Comparison of ENCODE assay signal across 8 mouse cellular contexts in the genomic region with DNA sequence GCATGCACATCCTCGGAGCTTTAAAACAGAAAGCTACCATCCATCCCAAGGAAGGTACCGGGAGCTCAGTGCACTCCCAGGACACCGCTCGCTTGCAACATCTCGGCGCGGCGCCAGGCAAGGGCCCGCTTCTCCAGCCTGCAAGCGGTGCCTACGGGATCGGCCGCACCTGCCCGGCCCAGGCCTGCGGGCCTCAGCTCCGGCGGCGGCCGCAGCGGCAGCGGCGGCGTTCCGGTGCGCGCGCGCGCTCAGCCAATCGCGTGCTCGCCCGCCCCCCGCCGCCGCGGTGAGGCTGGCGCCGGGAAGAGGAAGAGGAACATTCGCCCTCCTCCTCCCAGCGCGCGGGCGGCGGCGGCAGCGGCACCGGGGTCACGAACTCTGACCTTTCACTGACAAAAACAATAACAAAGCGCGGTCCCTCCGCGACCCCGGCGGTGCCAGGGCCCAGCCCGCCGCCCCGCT. TPM values are rescaled to one million over a fixed set of nuclear protein-coding genes. Genes with fewer than 3 reads are reported as not detected.
A peak's percentile ranks its signal among the peaks of the same experiment; 100 is the strongest.
DNase-seq lines count a peak whose midpoint lies in the region; ATAC-seq and TF ChIP-seq lines count a peak whose summit lies in the region.

A gene (plus strand): TSS at position 261 of the 462 bp plus-strand sequence.

- ATAC-seq in embryonic facial prominence, embryonic 12.5 days (ENCODE audit: insufficient number of reproducible peaks, insufficient read depth, low FRiP score, low TSS enrichment) = 0 out of 2 replicates have a peak, but pooled peaks have one; percentile 15
- peak; percentile 45 for ATAC-seq in limb, embryonic 11.5 days (ENCODE audit: insufficient number of reproducible peaks, low FRiP score, low TSS enrichment, low read depth)
- peak; percentile 60 for ATAC-seq in midbrain, embryonic 13.5 days

- peak; percentile 76 for DNase-seq in 3134 (ENCODE audit: extremely low read depth, insufficient read length, low spot score)
- peak; percentile 92 to 94 for DNase-seq in adrenal gland, postnatal 36 days
- DNase-seq in heart, adult 11 months = peak; percentile 99
- peak; percentile 87 for DNase-seq in kidney, adult 18-20 months
- DNase-seq in limb, embryonic 11.5 days (ENCODE audit: low spot score) = peak; percentile 84

- no peaks in the 10 kb centered on the region for H3K9me3 ChIP-seq in embryonic facial prominence, embryonic 12.5 days
- H3K9me3 ChIP-seq in limb, embryonic 11.5 days (ENCODE audit: control insufficient read depth, low read length) = no peaks in the 10 kb centered on the region
- H3K9me3 ChIP-seq in midbrain, embryonic 13.5 days = no peaks in the 10 kb centered on the region

- under 1% methylated on average over 54 of the region's 58 CpGs for WGBS in embryonic facial prominence, embryonic 12.5 days
- whole genome bisulfite sequencing in limb, embryonic 11.5 days = 0% methylated on average over 42 of the region's 58 CpGs
- under 1% methylated on average over 55 of the region's 58 CpGs for WGBS in midbrain, embryonic 13.5 days
- whole genome bisulfite sequencing in small intestine, adult 2 months = under 1% methylated on average over 58 of the region's 58 CpGs

- peak within 1 kb of the TSS; percentile 99 for H3K27ac ChIP-seq in embryonic facial prominence, embryonic 12.5 days
- H3K27ac ChIP-seq in limb, embryonic 11.5 days (replicated peaks; ENCODE audit: low read depth, low read length) = peak within 1 kb of the TSS; percentile 98
- H3K27ac ChIP-seq in midbrain, embryonic 13.5 days = peak within 1 kb of the TSS; percentile 99
- peak within 1 kb of the TSS; percentile 98 for H3K27ac ChIP-seq in small intestine, adult 2 months (ENCODE audit: insufficient read depth, low read depth, low read length)

- H3K27me3 ChIP-seq in embryonic facial prominence, embryonic 12.5 days = no peaks in the 10 kb centered on the region
- no peaks in the 10 kb centered on the region for H3K27me3 ChIP-seq in limb, embryonic 11.5 days (ENCODE audit: control insufficient read depth, insufficient read depth, low read length)
- H3K27me3 ChIP-seq in midbrain, embryonic 13.5 days = no peaks in the 10 kb centered on the region
- H3K27me3 ChIP-seq in small intestine, adult 2 months (ENCODE audit: control insufficient read depth, insufficient read depth, low read length) = no peaks in the 10 kb centered on the region

- H3K9ac ChIP-seq in embryonic facial prominence, embryonic 12.5 days = peak within 1 kb of the TSS; percentile 99
- H3K9ac ChIP-seq in limb, embryonic 11.5 days (ENCODE audit: low read length) = peak within 1 kb of the TSS; percentile 97
- peak within 1 kb of the TSS; percentile 98 for H3K9ac ChIP-seq in midbrain, embryonic 13.5 days (replicated peaks)

- H3K4me3 ChIP-seq in embryonic facial prominence, embryonic 12.5 days = peak within 1 kb of the TSS; percentile 71
- peak within 1 kb of the TSS; percentile 80 for H3K4me3 ChIP-seq in limb, embryonic 11.5 days (ENCODE audit: low read depth, low read length)
- peak within 1 kb of the TSS; percentile 97 for H3K4me3 ChIP-seq in midbrain, embryonic 13.5 days (replicated peaks)
- peak within 1 kb of the TSS; percentile 93 for H3K4me3 ChIP-seq in small intestine, adult 2 months (ENCODE audit: low read depth, low read length)

- no peaks in the 10 kb centered on the region for H3K36me3 ChIP-seq in embryonic facial prominence, embryonic 12.5 days
- no peaks in the 10 kb centered on the region for H3K36me3 ChIP-seq in limb, embryonic 11.5 days (ENCODE audit: control insufficient read depth, insufficient read depth, low read length)
- no peaks in the 10 kb centered on the region for H3K36me3 ChIP-seq in midbrain, embryonic 13.5 days
- H3K36me3 ChIP-seq in small intestine, adult 2 months (ENCODE audit: control insufficient read depth, insufficient read depth, low read length) = no peaks in the 10 kb centered on the region; the same call in 1 of the 2 replicates

- TF ChIP-seq CTCF in small intestine, adult 2 months (IDR thresholded peaks at IDR 0.05; ENCODE audit: extremely low read depth, insufficient read length, insufficient replicate concordance, low read depth, low read length) = no peak

- peak within 1 kb of the TSS; percentile 64 for H3K4me2 ChIP-seq in embryonic facial prominence, embryonic 12.5 days (replicated peaks)
- peak within 1 kb of the TSS; percentile 65 for H3K4me2 ChIP-seq in limb, embryonic 11.5 days (ENCODE audit: low read depth, severe bottlenecking)
- peak within 1 kb of the TSS; percentile 65 for H3K4me2 ChIP-seq in midbrain, embryonic 13.5 days (replicated peaks)

- peaks cover 16% of the 10 kb centered on the region for H3K4me1 ChIP-seq in embryonic facial prominence, embryonic 12.5 days
- peaks cover 3% of the 10 kb centered on the region; the same call in 1 of the 2 replicates for H3K4me1 ChIP-seq in limb, embryonic 11.5 days (ENCODE audit: control insufficient read depth, insufficient read depth, low read length)
- peaks cover 43% of the 10 kb centered on the region for H3K4me1 ChIP-seq in midbrain, embryonic 13.5 days (replicated peaks)
- H3K4me1 ChIP-seq in small intestine, adult 2 months (ENCODE audit: control insufficient read depth, insufficient read depth, insufficient read length, low read length) = peaks cover 15% of the 10 kb centered on the region; the same call in 1 of the 2 replicates

- peak; percentile 86 for TF ChIP-seq POLR2A in small intestine, adult 2 months (IDR thresholded peaks at IDR 0.05; ENCODE audit: low read depth, low read length)

RNA-seq across cellular contexts. Expression of the gene that starts here (rescaled TPM):
- total RNA-seq in adrenal gland, postnatal 36 days (2021) = 10 to 100 TPM; 35.3 to 41.5 TPM
- 29.7 and 34.0 TPM in 2 replicates for polyA plus RNA-seq in embryonic facial prominence, embryonic 12.5 days (2016; fragmentation: Nextera tagmentation; extraction: Ambion mirVana)
- 21.2 and 22.3 TPM in 2 replicates for polyA plus RNA-seq in limb, embryonic 11.5 days (2014; fragmentation: Nextera tagmentation; extraction: Ambion mirVana)
- polyA plus RNA-seq in midbrain, embryonic 13.5 days (2015; fragmentation: Nextera tagmentation; extraction: Ambion mirVana) = 22.0 and 23.9 TPM in 2 replicates
- polyA plus RNA-seq in small intestine, adult 2 months (2012; rRNA removed) = 5.2 and 12.5 TPM in 2 replicates

Comparison
In these comparisons a context has a peak if more than half of its experiments do, and no peak if none do; other contexts are left out.
1. Peak in every context shown above with its lines: DNase-seq, ATAC-seq, H3K4me3 ChIP-seq and H3K27ac ChIP-seq.